Mouse (Mus musculus): ENCODE results near the gene Aanat.

- TF ChIP-seq CTCF (IDR thresholded peaks at IDR 0.05; ENCODE audit: low read depth, low read length) (no peak), GATA1 (IDR thresholded peaks at IDR 0.05; ENCODE audit: borderline replicate concordance, low read length) (no peak), GATA2 (IDR thresholded peaks at IDR 0.05; ENCODE audit: borderline replicate concordance, low read depth, low read length) (no peak), TAL1 (conservative IDR thresholded peaks at IDR 0.05; ENCODE audit: low read depth, low read length) (no peak)
These were observed 7.1 kb downstream of the Aanat start for GRCm38 (mm10) chr11:116593345-116593744.

All from G1E (cell line).